Mouse (Mus musculus): Measurements from ENCODE around the gene Lrba. TPM values are rescaled to one million over a fixed set of nuclear protein-coding genes. Genes with fewer than 3 reads are reported as not detected.
A peak's percentile ranks its signal among the peaks of the same experiment; 100 is the strongest.

Gene Lrba
- polyA plus RNA-seq, 1 experiment from 2014 or later: 9.3 TPM

GRCm38 (mm10) chr3:86268074-86268702, 43.7 kb downstream of the Lrba start:
- ATAC-seq (ENCODE audit: insufficient number of reproducible peaks, insufficient read depth, low FRiP score, low TSS enrichment, low read depth): no peak

DNA sequence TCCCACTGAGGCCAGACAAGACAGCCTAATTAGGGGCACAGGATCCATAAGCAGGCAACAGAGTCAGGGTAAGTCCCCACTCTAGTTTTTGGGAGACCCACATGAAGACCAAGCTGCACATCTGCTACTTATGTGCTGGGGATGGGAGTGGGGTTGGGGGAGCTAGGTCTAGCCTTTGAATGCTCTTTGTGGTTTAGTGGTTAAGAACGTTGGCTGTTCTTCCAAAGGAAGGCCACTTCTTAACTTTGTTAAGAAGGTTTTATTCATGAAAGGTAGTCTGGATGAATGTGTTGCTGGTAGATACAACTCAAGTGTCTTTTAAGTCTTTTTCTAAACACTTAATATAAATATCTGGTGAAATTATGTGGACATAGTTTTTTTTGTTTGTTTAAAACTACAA, 51.2 kb downstream of the Lrba start:
- no peak overlapping the region for H3K27ac ChIP-seq
- no peak for ATAC-seq (ENCODE audit: insufficient number of reproducible peaks, insufficient read depth, low FRiP score, low TSS enrichment, low read depth)
- no peak overlapping the region for H3K4me3 ChIP-seq (replicated peaks)
- H3K4me2 ChIP-seq: no peak overlapping the region
- no peak overlapping the region for H3K9ac ChIP-seq (replicated peaks)
- 81% methylated on average over 1 of the region's 1 CpGs for WGBS
- no peaks in the 10 kb centered on the region; the same call in 1 of the 2 replicates for H3K9me3 ChIP-seq
- H3K27me3 ChIP-seq: no peaks in the 10 kb centered on the region
- H3K36me3 ChIP-seq: no peaks in the 10 kb centered on the region
- no peaks in the 10 kb centered on the region; the same call in 1 of the 2 replicates for H3K4me1 ChIP-seq (replicated peaks)

More at GRCm38 (mm10) chr3:86268074-86268702, 43.7 kb downstream of the Lrba start:
- H3K4me2 ChIP-seq: no peak overlapping the region
- H3K36me3 ChIP-seq: no peaks in the 10 kb centered on the region
- no peaks in the 10 kb centered on the region for H3K9me3 ChIP-seq
- H3K27ac ChIP-seq: no peak overlapping the region
- no peak overlapping the region for H3K9ac ChIP-seq (replicated peaks)
- H3K27me3 ChIP-seq: no peaks in the 10 kb centered on the region
- no peak overlapping the region for H3K4me3 ChIP-seq (replicated peaks)
- WGBS: 0% methylated on average over 1 of the region's 1 CpGs
- no peaks in the 10 kb centered on the region for H3K4me1 ChIP-seq (replicated peaks)

DNA sequence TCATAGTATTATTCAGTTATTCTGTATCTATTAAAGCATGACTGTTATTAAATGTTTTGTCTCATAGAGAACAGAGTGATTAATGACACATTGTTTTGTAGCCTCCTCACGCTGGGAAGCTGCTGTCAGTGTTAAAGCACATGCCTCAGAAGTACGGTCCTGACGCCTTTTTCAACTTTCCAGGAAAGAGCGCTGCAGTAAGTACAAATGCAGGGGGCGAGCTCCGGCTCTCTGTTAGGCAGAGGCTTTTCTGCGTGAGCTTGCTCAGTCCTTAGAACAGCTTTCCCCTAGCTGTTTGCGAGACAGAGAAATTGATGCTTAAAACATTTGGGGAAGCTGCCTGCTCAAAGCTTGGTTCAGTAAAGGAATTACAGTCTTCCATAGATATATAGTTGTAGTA, 66.8 kb downstream of the Lrba start:
- Histone ChIP-seq H3K4me3 (replicated peaks) (no peak overlapping the region), H3K27me3 (no peaks in the 10 kb centered on the region), H3K27ac (0 out of 2 replicates have a peak overlapping the region, but pooled peaks have one; percentile 29), H3K4me2 (no peak overlapping the region), H3K9me3 (no peaks in the 10 kb centered on the region), H3K36me3 (no peaks in the 10 kb centered on the region), H3K4me1 (replicated peaks) (peaks cover 3% of the 10 kb centered on the region; the same call in 1 of the 2 replicates), H3K9ac (replicated peaks) (no peak overlapping the region)
- WGBS: 39% methylated on average over 8 of the region's 8 CpGs
- ATAC-seq (ENCODE audit: insufficient number of reproducible peaks, insufficient read depth, low FRiP score, low TSS enrichment, low read depth): no peak

GRCm38 (mm10) chr3:86294866-86295265, 70.4 kb downstream of the Lrba start:
- no peak overlapping the region; the same call in 1 of the 2 replicates for H3K27ac ChIP-seq
- H3K36me3 ChIP-seq: no peaks in the 10 kb centered on the region
- H3K9ac ChIP-seq (replicated peaks): no peak overlapping the region
- H3K4me3 ChIP-seq (replicated peaks): no peak overlapping the region
- H3K9me3 ChIP-seq: no peaks in the 10 kb centered on the region
- peaks cover 3% of the 10 kb centered on the region; the same call in 1 of the 2 replicates for H3K4me1 ChIP-seq (replicated peaks)
- no peaks in the 10 kb centered on the region for H3K27me3 ChIP-seq
- 30% methylated on average over 1 of the region's 1 CpGs for WGBS
- no peak overlapping the region for H3K4me2 ChIP-seq
- 0 out of 2 replicates have a peak, but pooled peaks have one; percentile 37 for ATAC-seq (ENCODE audit: insufficient number of reproducible peaks, insufficient read depth, low FRiP score, low TSS enrichment, low read depth)

- Histone ChIP-seq H3K4me2 (no peak overlapping the region), H3K9me3 (no peaks in the 10 kb centered on the region), H3K27me3 (no peaks in the 10 kb centered on the region), H3K9ac (replicated peaks) (no peak overlapping the region), H3K4me3 (replicated peaks) (no peak overlapping the region), H3K27ac (no peak overlapping the region), H3K36me3 (no peaks in the 10 kb centered on the region), H3K4me1 (replicated peaks) (peaks cover 3% of the 10 kb centered on the region; the same call in 1 of the 2 replicates)
- whole genome bisulfite sequencing: 76% methylated on average over 8 of the region's 8 CpGs
- no peak for ATAC-seq (ENCODE audit: insufficient number of reproducible peaks, insufficient read depth, low FRiP score, low TSS enrichment, low read depth)
Measured at GRCm38 (mm10) chr3:86296214-86296613, 71.7 kb downstream of the Lrba start.

DNA sequence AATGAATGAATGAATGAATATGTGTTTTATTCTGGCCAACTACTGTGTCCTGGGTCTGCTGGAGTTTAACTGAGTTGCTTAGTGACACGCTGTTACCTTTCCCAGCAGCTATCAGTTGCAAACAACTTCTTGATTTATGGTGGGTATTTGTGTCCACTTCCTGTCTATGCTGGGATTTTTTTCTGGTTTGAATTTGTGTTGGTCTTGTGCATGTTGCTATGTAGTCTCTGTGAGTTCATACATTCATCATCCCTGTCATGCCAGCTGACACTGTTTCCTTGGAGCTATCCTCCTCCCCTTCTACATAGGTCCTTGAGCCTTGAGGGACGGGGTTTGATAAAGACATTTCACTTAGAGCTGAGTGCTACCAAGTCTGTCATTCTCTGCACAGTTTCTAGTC, 84.4 kb downstream of the Lrba start:
- Histone ChIP-seq H3K4me2 (no peak overlapping the region), H3K27ac (no peak overlapping the region), H3K4me3 (replicated peaks) (no peak overlapping the region), H3K36me3 (peaks cover 7% of the 10 kb centered on the region), H3K9ac (replicated peaks) (no peak overlapping the region), H3K27me3 (no peaks in the 10 kb centered on the region), H3K4me1 (replicated peaks) (peaks cover 18% of the 10 kb centered on the region), H3K9me3 (no peaks in the 10 kb centered on the region)
- 37% methylated on average over 2 of the region's 2 CpGs for WGBS
- no peak for ATAC-seq (ENCODE audit: insufficient number of reproducible peaks, insufficient read depth, low FRiP score, low TSS enrichment, low read depth)

DNA sequence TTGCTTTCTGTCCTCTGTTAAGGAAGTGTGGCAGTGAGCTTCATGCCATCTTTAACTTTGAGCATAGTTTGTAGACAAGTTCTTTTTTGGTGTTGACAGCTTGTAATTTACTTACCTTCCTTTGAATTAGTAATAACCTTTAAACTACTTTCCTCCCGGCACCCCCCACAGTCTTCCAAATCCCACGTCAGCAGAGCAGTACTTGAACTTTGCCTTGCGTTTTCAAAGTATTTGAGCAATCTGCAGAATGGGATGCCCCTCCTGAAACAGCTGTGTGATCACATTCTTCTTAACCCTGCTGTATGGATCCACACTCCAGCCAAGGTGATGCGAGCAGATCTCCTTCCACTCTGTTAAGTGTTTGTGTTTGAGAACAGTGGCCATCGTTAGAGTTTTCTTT, 85.7 kb downstream of the Lrba start:
- 28% methylated on average over 5 of the region's 5 CpGs for WGBS
- Histone ChIP-seq H3K27ac (peak overlapping the region; percentile 18; the same call in 1 of the 2 replicates), H3K4me3 (replicated peaks) (no peak overlapping the region), H3K36me3 (no peaks in the 10 kb centered on the region), H3K9me3 (no peaks in the 10 kb centered on the region), H3K27me3 (no peaks in the 10 kb centered on the region), H3K4me1 (replicated peaks) (peaks cover 18% of the 10 kb centered on the region), H3K4me2 (no peak overlapping the region), H3K9ac (replicated peaks) (no peak overlapping the region)
- no peak for ATAC-seq (ENCODE audit: insufficient number of reproducible peaks, insufficient read depth, low FRiP score, low TSS enrichment, low read depth)

GRCm38 (mm10) chr3:86311406-86311805, 86.9 kb downstream of the Lrba start:
- no peak overlapping the region for H3K4me2 ChIP-seq
- no peaks in the 10 kb centered on the region for H3K36me3 ChIP-seq
- no peak for ATAC-seq (ENCODE audit: insufficient number of reproducible peaks, insufficient read depth, low FRiP score, low TSS enrichment, low read depth)
- H3K4me1 ChIP-seq (replicated peaks): peaks cover 18% of the 10 kb centered on the region
- no peaks in the 10 kb centered on the region for H3K9me3 ChIP-seq
- H3K4me3 ChIP-seq (replicated peaks): no peak overlapping the region
- H3K9ac ChIP-seq (replicated peaks): no peak overlapping the region
- no peaks in the 10 kb centered on the region for H3K27me3 ChIP-seq
- no peak overlapping the region for H3K27ac ChIP-seq
- 13% methylated on average over 1 of the region's 1 CpGs for WGBS

GRCm38 (mm10) chr3:86317636-86318035, 93.2 kb downstream of the Lrba start:
- 88% methylated on average over 5 of the region's 5 CpGs for WGBS
- Histone ChIP-seq H3K9me3 (no peaks in the 10 kb centered on the region), H3K4me3 (replicated peaks) (no peak overlapping the region), H3K4me1 (replicated peaks) (peaks cover 7% of the 10 kb centered on the region), H3K4me2 (no peak overlapping the region), H3K9ac (replicated peaks) (no peak overlapping the region), H3K27me3 (no peaks in the 10 kb centered on the region), H3K36me3 (no peaks in the 10 kb centered on the region; the same call in 1 of the 2 replicates), H3K27ac (no peak overlapping the region)
- no peak for ATAC-seq (ENCODE audit: insufficient number of reproducible peaks, insufficient read depth, low FRiP score, low TSS enrichment, low read depth)

DNA sequence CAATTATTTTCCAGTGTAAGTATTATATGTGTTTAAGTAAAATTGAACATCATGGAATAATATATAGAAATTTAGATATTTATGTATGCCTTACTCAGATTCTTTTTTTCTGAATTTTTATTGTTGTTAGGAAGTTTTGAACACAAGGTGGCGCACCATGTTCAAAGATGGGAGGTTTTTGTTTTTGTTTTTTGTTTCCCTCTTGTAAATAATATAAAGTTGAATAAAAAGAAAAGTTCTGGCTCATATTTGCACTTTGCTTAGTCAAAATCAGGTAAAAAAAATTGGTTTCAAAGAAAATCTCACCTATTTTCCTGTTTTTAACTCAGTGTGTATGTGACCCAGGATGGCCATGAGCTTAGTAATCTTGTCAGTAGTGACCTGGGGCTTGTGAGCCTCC, 104.1 kb downstream of the Lrba start:
- Histone ChIP-seq H3K27ac (no peak overlapping the region), H3K36me3 (no peaks in the 10 kb centered on the region), H3K4me3 (replicated peaks) (no peak overlapping the region), H3K4me2 (no peak overlapping the region), H3K9ac (replicated peaks) (no peak overlapping the region), H3K4me1 (replicated peaks) (no peaks in the 10 kb centered on the region), H3K9me3 (no peaks in the 10 kb centered on the region), H3K27me3 (no peaks in the 10 kb centered on the region)
- 12% methylated on average over 1 of the region's 1 CpGs for WGBS
- ATAC-seq (ENCODE audit: insufficient number of reproducible peaks, insufficient read depth, low FRiP score, low TSS enrichment, low read depth): no peak

GRCm38 (mm10) chr3:86343261-86343660, 118.8 kb downstream of the Lrba start:
- Histone ChIP-seq H3K4me3 (replicated peaks) (no peak overlapping the region), H3K9ac (replicated peaks) (no peak overlapping the region), H3K4me1 (replicated peaks) (peaks cover 4% of the 10 kb centered on the region), H3K27ac (no peak overlapping the region), H3K9me3 (no peaks in the 10 kb centered on the region), H3K4me2 (no peak overlapping the region), H3K36me3 (peaks cover 2% of the 10 kb centered on the region; the same call in 1 of the 2 replicates), H3K27me3 (no peaks in the 10 kb centered on the region)
- no peak for ATAC-seq (ENCODE audit: insufficient number of reproducible peaks, insufficient read depth, low FRiP score, low TSS enrichment, low read depth)
- 60% methylated on average over 5 of the region's 5 CpGs for WGBS

DNA sequence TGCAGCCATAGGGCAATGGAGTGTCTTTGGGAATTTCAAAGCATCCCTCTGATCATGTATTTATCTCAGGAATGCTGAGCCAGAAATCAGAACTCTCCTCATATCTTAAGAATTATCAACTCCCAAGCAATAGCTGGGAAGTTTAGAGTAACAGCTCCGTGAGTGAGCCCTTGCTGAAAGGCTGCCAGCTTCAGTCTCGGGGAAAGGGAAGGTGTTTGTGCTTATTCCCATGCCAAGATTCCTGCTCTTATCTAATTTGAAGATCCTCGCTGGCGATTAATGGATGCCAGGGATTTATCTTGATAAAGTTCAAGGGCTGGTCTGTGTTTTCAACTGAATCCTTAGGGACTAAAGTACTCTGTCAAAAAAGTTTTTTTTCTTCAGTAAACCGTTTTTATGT, 138.0 kb downstream of the Lrba start:
- Histone ChIP-seq H3K4me1 (replicated peaks) (no peaks in the 10 kb centered on the region), H3K9me3 (no peaks in the 10 kb centered on the region), H3K4me3 (replicated peaks) (no peak overlapping the region), H3K36me3 (no peaks in the 10 kb centered on the region), H3K9ac (replicated peaks) (no peak overlapping the region), H3K27me3 (no peaks in the 10 kb centered on the region), H3K27ac (no peak overlapping the region), H3K4me2 (no peak overlapping the region)
- ATAC-seq (ENCODE audit: insufficient number of reproducible peaks, insufficient read depth, low FRiP score, low TSS enrichment, low read depth): no peak
- 58% methylated on average over 5 of the region's 5 CpGs for WGBS
